Mouse (Mus musculus) left cerebral cortex, postnatal 25 days (tissue): ENCODE measurements around the gene Slc25a45. TPM values are rescaled to one million over a fixed set of nuclear protein-coding genes. Genes with fewer than 3 reads are reported as not detected.
"Not testable (repeated sequence)": the region's sequence is repeated elsewhere in the genome, so short reads cannot be mapped to it uniquely, and the experiment has no call there.

Source experiments
- DNase-seq, 2 experiments: peaks; one replicate each; pipeline ENCODE4 v3.0.0; 2022; ENCODE audit warnings: low spot score in 2 of 2, mixed read lengths in 1 of 2
- intact Hi-C: fragments of 180-260 bp; cut with DNase I; formaldehyde crosslinking; loops from one replicate; pipeline ENCODE4 v1.15.1; 2025
- total RNA-seq, 2 experiments: library from RNA; stranded (reverse); gene quantifications; 2 replicates each; pipeline ENCODE4 v1.2.3; 2021

The Slc25a45 gene
- total RNA-seq, 2 experiments from 2014 or later, result 2.5 to 3.0 TPM

DNA sequence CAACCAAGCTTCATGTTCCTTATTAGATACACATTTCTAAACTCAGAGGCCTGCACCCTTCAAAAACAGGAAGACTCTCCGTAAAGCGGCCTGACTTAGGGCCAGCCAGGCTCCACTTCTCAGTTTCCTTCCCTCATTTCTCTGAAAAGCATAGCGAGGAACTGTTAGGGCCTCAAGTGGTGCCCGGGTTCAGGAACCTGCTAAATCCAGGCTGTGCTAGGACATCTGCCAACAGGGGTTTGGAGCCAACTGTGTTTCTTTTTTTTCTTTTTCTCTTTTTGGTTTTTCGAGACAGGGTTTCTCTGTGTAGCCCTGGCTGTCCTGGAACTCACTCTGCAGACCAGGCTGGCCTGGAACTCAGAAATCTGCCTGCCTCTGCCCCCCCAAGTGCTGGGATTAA lies 4.5 kb downstream of the Slc25a45 start:
- intact Hi-C loops, result not testable (repeated sequence)
- DNase-seq, result peak in 1 of 2 experiments; percentile 24

- intact Hi-C loops, result no loop called here
- DNase-seq, result no peak
Measured at GRCm38 (mm10) chr19:5883935-5884334, 6.3 kb downstream of the Slc25a45 start.

DNA sequence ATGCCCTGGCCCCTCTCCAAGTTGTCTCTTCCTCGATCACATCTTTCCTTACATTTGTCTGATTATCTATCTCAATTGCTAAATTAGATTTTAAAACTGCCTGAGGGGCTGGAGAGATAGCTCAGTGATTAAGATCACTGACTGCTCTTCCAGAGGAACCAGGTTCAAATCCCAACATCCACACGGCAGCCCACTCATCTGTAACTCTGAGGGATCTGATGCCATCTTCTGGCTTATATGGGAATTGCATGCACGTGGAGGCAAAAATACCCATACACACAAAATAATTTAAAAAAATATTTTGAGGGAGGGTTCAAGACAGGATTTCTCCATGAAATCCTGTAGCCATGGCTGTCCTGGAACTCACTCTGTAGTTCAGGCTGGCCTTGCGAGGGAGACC lies 8.2 kb downstream of the Slc25a45 start:
- DNase-seq, result no peak
- intact Hi-C loops, result no loop called here

- intact Hi-C loops, result no loop called here
Measured at GRCm38 (mm10) chr19:5887234-5887815, 9.7 kb downstream of the Slc25a45 start.

DNA sequence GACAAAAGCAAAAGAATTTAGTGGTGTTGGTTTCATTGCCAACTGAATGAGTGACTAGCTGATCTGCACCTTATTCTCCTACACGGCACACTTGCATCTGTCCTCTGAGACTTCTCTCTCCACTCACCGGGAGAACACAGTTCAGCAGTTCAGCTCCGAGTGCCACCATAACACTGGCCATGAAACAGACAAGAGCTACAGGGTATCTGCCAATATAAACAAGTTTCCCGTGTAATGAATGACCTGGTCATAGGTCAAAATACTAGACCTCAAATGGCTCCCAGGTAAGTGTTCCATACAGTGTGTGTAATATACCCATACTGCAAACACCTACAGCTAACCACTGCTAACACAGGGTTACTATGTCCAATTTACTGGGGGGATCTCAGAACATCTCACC lies 11.6 kb downstream of the Slc25a45 start:
- intact Hi-C loops, result no loop called here
- DNase-seq, result no peak

More at GRCm38 (mm10) chr19:5887234-5887815, 9.7 kb downstream of the Slc25a45 start:
- no peak for DNase-seq

GRCm38 (mm10) chr19:5891521-5892258 lies 14.1 kb downstream of the Slc25a45 start:
- intact Hi-C loops, result no loop called here
- no peak for DNase-seq

- DNase-seq, result no peak
- intact Hi-C loops, result no loop called here
Measured at GRCm38 (mm10) chr19:5892262-5892661, 14.7 kb downstream of the Slc25a45 start.

DNA sequence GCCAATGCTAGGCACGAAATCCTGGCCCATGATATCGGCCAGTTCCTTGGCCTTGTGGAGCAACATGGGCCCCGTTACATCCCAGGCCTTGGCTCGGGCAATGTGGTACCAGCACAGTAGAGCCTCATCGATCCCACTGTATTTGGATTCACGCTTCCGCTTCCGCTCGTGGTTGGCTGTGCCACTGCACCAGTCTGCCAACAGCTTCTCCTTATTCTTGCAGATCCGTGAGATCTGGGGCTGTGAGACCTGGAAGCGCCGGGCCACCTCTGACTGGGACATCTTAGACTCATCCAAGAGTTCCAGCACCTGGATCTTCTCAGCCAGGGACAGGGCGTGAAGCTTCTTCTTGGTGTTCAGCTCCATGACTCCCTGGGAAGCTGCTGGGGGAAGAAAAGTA lies 15.1 kb downstream of the Slc25a45 start:
- intact Hi-C loops, result no loop called here

DNA sequence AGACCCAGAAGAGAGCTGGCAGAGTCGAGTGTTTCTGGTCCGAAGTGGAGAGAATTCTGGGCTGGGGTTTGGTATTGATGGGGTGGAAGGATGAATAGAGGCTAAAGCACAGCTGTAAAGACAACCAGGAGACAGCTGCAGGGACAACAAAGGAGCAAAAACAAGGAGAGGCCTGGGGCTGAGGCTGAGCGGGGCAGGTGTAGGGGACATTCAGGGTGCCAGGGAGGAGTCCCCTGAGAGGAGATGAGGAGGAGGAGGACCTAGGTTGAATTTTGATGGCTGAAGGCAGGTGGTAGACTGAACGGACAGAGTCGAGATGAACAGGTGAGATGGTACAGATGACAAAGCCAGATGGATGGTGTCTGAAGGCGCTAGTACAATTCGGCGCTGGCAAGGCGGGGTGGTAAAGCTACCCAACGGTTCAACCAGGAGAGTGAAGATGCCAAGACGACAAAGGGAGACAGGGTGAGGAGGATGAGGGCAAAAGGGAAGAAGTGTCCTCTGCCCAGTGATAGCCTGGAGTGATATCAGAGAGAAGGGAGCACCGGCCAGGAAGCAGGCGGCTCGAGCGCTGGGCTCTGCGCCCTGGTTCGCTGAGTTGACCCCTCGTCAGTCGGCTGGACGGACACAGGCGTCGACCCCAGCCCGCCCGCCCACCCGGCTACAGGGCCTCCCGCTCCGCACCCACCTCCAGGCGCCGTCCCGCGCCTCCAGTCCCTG lies 15.8 kb downstream of the Slc25a45 start:
- intact Hi-C loops, result no loop called here

More for the DNA sequence above, 15.1 kb downstream of the Slc25a45 start:
- no peak for DNase-seq

GRCm38 (mm10) chr19:5894002-5894678 lies 16.5 kb downstream of the Slc25a45 start, which contains the start of gene Tigd3:
Tigd3 (minus strand) TSS chr19:5894149.
- DNase-seq, result peak; percentile 95 to 98
- intact Hi-C loops, result no loop called here

More for the DNA sequence above, 15.8 kb downstream of the Slc25a45 start:
- DNase-seq, result no peak

DNA sequence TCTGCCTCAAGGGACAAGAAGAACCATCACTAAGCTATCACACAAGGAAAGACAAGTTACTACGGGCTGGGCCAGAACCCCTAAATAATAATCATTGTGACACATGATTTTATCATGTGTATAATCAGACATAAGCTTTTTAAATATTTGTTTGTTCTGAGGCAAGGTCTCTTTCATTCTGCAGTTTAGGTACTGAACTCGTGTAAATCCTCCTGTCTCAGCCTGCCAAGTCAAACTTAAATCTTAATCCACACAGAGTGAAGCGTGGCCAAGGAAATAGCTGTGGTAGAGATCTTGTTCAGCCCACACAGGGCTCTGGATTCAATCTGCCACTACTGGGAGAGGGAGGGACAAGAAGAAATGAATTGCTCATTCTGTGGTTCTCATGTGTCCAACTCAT lies 29.7 kb downstream of the Slc25a45 start:
- intact Hi-C loops, result no loop called here
- no peak for DNase-seq

DNA sequence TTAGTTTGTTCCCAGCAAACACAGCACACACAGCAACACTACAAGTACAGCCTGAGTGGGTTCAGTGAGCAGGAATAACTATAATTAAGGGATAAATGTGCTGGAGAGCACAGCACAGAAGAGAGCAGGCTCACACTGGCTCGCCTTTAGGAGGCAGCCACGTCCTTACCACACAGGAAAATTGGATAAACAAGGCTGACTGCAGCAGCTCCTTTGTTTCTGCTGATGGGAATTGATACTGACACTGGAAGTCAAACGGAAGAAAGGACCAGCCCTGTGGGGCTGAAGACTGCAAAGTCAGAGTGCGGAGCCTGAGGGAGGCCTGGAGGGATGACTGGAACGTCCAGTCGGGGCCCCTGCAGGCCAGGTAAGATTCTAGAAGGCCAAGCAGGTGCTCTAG lies 32.6 kb downstream of the Slc25a45 start:
- intact Hi-C loops, result no loop called here
- no peak for DNase-seq

GRCm38 (mm10) chr19:5911430-5912102 lies 34.0 kb downstream of the Slc25a45 start:
- DNase-seq, result no peak
- intact Hi-C loops, result no loop called here

DNA sequence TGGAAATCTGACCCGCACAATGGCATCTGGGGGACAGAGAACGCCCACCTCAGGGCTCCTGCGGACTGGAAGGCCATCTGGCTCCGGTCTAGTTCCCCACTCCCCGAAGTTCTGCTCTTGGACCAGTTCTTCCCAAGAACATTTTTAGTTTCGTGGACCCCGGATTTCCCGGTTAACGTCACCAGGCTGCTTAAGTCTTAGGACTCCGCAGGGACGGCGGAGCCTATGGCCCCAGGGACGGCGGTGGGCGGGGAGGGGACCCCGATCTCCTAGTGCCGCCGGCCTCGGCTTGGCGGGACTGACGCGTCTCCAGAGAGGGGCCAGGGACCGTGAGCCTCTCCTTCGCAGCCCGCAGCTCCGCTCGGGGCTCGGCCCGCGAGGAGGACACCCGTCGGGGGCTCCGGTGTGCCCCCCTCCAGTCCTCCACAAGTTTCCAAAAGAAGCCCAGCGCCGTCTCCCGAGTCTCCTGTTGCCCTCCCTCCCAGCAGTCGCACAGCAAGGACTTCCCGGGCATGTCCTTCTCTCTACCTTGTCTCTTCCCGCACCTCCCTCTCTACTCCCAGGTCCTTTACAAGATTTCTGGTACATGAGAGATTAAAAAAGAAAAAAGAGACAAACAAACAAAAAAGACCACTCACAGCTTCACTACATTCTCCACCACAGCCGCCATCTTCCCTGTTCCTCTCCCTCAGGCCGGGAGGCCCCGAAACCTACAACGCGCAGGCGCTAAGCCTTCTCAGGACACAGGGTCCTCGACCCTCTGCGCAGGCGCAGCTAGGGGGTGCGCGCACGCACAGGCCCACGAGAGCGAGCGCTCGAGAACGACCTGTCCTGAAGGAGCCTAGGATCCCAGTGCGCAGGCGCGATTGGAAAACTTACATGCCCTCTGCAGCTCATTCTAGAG lies 34.7 kb downstream of the Slc25a45 start:
- intact Hi-C loops, result no loop called here
- DNase-seq, result peak; percentile 99

DNA sequence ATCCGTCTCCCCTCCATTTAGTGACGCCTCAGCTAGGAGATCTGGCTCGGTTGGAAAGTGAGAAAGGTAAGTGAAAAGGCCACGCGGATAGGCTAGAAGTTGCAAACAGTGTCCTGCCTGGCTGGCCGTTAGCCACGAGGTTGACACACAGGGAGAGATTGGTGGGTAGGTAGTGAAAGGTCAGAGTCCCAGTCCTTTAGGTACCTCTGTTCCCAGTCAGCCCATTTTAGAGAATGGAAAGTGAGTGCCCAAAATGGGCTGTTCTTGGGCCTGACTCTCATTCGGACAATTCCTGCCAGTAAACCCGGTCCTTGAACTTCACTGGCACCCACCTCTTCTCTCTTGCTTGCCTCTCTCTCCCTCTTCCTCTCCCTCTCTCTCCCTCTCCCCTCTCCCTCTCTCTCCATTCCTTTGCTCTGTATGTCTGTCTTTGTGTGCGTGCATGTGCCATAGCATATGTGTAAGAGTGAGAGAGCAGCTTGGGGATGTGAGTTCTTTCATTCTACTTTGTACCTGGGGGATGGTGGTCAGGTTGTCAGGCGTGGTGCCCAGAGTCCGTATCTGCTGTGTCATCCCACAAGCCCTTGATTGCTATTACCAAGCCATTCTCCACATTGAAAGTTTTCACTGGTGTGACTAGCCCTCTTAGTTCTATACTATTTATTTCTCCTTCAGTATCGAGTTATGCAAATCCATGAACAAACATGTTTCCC lies 35.6 kb downstream of the Slc25a45 start, which contains the start of gene Dpf2:
Dpf2 (minus strand) TSS at position 4 of the 713 bp plus-strand sequence.
- intact Hi-C loops, result no loop called here
- no peak for DNase-seq

GRCm38 (mm10) chr19:5921715-5922114 lies 44.1 kb downstream of the Slc25a45 start:
- no peak for DNase-seq
- intact Hi-C loops, result loop anchor here (5.0 kb wide), 1 partner anchor 121 kb away; no protein-coding TSS in a partner anchor

- DNase-seq, result no peak
- intact Hi-C loops, result loop anchor here (5.0 kb wide), 1 partner anchor 120 kb away; no protein-coding TSS in a partner anchor
Measured at GRCm38 (mm10) chr19:5922119-5922942, 44.7 kb downstream of the Slc25a45 start.
